Mouse (Mus musculus) cerebellum, adult 18-20 months (tissue): ENCODE results near the gene Tubgcp3.
A peak's percentile ranks its signal among the peaks of the same experiment; 100 is the strongest.
"Not testable (repeated sequence)": the region's sequence is repeated elsewhere in the genome, so short reads cannot be mapped to it uniquely, and the experiment has no call there.

ENCODE experiments used
- DNase-seq, 2 experiments: peaks; one replicate each; pipeline ENCODE4 v3.0.0; 2021

Tubgcp3 gene

DNA sequence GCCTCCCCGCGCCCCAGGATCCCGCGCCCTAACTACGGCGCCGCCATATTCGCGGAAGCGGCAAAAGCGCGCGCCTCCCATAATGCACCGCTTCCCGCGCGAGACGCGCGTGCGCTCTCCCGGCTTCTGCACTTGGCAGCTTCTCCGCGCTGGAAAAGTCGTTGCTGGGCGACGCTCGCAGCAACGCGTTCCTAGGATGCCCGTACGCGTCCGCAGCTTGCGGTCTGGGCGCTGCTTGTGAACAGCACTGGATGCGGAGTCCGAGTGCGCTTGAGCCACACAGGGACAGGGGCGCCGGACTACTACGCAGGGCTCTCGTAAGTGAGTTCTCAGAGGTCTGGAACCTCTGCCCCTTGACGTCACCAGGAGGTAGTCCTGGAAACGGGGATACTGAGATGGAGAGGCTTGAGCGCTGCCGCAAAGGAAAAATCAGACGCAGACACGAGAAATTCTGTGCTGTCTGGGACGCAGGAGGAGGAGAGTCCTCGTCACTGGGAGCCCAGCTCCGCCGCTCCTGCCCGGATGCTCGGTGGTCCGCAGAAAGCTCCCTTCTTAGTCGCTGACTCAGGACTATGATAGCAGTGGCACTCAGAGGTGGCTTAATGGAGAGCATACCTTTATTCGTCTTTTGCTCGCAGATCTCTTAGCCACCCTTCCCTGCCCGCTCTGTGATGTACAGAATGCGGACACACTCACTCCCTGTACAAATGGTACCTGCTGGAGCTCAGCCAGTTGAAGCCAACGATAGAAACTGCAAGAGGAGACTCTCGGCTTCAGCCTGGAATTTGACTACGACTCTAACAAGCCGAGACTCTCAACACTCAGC, at the start of gene Tubgcp3:
Gene Tubgcp3, minus strand, starts transcription at position 193 of the 826 bp plus-strand sequence.
- DNase-seq: peak; percentile 81 to 95

GRCm38 (mm10) chr8:12719091-12719490, 47.0 kb upstream of the Tubgcp3 start:
- DNase-seq: no peak

GRCm38 (mm10) chr8:12715861-12716585, 44.0 kb upstream of the Tubgcp3 start:
- DNase-seq: no peak

- no peak for DNase-seq
Observed at GRCm38 (mm10) chr8:12711623-12712022, 39.6 kb upstream of the Tubgcp3 start.

- DNase-seq: no peak
Observed at GRCm38 (mm10) chr8:12703597-12703996, 31.5 kb upstream of the Tubgcp3 start.

- no peak for DNase-seq
Observed at GRCm38 (mm10) chr8:12702290-12702689, 30.2 kb upstream of the Tubgcp3 start.

GRCm38 (mm10) chr8:12698660-12699277, 26.7 kb upstream of the Tubgcp3 start:
- no peak for DNase-seq

GRCm38 (mm10) chr8:12688851-12689250, 16.8 kb upstream of the Tubgcp3 start:
- DNase-seq: no peak

- DNase-seq: peak; percentile 86 to 91
Observed at GRCm38 (mm10) chr8:12677529-12677928, 5.5 kb upstream of the Tubgcp3 start.

GRCm38 (mm10) chr8:12671473-12672055, 484 bp downstream of the Tubgcp3 start:
- no peak for DNase-seq

DNA sequence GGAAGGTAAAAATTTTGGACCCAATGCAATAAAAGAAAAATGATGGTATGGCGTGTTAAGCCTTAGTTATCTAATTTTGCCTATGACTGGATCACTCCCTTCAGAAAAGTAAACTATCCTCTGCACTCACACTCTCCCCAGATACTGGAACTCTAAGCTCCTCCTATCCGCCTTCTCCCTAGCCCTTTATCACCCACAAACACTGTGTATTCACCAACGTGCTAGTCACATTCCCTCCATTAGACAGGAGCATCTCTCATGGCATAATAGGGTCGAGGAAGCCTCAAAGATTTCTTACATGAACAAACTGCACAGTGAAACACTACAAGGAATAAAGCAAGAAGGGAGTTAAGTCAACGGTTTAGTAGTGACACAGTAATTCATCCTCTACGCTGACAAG, 1.1 kb downstream of the Tubgcp3 start:
- no peak for DNase-seq

- no peak for DNase-seq
Observed at GRCm38 (mm10) chr8:12668832-12669231, 3.2 kb downstream of the Tubgcp3 start.

DNA sequence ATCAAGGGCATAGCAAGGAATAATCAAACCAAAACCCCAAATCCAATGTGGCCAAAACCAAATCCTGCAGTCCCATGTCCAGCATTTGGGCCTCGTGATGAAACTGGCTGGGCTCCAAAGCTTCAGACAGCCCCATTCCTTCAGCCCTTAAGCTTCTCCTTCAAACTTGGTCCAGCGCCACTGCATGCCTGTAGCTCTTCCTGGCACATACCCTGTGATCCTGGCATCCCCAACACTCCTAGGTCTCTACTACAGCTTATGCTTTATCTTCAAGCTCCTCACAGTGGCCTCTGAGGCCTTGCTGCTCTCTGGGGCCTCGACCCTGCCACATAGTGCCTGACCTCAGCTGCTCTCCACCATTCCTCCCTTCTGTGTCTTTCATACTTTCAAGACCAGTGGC, 5.5 kb downstream of the Tubgcp3 start:
- not testable (repeated sequence) for DNase-seq

- DNase-seq: no peak
Observed at GRCm38 (mm10) chr8:12663105-12663456, 9.0 kb downstream of the Tubgcp3 start.

- no peak for DNase-seq
Observed at GRCm38 (mm10) chr8:12662375-12663104, 9.5 kb downstream of the Tubgcp3 start.

GRCm38 (mm10) chr8:12657411-12657810, 14.6 kb downstream of the Tubgcp3 start:
- DNase-seq: no peak

DNA sequence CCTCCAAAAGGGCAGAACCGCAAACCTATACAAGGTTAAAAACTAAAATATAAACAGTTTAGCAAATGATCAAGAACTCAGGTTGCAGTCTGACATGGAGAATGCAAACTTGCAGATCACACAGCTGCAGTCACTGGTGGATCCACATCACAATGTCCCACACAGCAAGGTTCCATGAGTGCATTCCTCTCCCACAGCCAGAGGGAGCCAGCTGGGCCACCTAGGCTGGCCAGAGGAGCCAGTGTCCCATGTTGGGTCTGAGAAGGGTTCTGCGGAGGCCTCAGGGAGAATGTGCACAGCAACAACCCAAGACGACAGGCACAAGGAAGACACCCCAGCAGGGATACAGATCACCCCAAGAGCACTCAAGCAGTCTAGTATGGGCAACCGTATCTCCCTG, 20.8 kb downstream of the Tubgcp3 start:
- DNase-seq: no peak

DNA sequence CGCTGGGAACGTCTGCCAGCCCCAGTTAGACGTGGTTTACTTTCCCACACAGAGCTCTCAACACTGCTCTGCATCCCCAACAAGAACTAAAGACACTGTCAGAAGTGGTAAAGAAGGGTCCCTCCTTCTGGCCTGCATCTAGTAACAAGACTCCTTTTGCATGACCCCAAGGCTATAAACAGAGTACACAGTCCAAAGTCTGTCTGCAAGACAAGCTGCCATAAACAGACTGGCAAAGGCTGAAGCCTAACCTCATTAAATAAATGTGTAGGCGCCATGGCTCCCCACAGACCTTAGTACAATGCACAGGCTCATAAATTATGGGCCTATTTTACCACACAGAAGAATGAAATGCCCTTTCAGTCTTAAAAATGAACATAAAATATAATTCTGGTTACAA, 21.6 kb downstream of the Tubgcp3 start:
- no peak for DNase-seq

DNA sequence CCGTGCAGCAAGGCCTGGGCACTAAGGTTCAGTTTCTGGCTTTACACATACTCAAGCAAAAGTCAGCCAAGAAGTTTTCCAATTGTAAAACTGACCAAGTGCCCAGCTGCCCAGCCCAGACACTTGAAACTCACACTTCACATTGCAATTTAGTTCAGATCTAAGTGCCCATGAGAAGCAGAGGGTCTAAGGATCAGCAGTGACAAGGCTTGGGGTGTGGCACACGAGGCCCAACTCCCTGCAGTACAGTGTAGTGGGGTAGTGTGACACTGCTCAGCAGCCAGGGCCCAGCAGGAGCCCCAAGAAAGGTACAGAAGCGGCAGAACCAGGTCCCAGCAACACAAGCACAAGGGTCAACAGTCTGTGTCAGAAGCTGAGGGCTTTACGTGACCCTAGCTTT, 23.1 kb downstream of the Tubgcp3 start:
- no peak for DNase-seq

- DNase-seq: no peak
Observed at GRCm38 (mm10) chr8:12646536-12646935, 25.5 kb downstream of the Tubgcp3 start.

DNA sequence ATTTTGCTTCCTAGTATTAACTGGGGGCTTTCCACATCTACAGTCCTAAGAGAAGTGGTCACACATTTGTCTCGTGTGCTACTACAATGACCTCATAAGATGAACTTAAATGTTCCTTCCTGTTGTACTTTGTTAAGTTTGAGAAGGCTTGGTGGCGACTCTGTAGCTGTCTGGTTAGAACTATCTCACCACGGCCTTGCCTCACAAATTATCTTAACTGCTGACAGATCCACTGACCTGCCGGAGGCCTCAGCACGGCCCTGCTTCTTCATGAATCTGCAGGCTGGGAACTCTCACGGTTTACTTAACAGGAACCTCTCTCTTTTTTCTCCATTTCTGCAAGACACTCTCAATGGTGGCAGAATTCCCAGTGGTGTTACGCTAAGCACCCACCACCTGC, 27.2 kb downstream of the Tubgcp3 start:
- DNase-seq: no peak

DNA sequence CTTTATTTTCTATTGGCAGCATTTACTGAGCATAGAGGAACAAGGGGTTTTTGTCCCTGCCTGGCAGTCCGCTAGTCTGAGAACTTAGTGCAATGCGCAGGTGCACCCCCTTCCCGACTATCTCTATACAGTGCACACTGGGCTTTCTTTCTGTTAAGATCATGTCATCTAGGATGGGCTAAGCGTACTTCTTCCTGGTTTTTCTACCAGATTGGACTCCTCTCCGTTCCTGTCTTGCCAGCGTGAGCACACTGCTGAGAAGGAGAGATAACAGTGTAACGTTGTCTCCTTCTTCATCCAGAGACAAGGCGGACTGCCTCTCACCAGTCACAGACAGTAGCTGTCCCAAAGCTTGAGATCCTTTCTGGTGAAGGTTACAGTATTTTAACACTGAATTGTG, 27.7 kb downstream of the Tubgcp3 start:
- no peak for DNase-seq

GRCm38 (mm10) chr8:12641527-12641926, 30.5 kb downstream of the Tubgcp3 start:
- DNase-seq: no peak
